Mouse (Mus musculus): ENCODE measurements around the gene Klhdc7b. TPM values are rescaled to one million over a fixed set of nuclear protein-coding genes. Genes with fewer than 3 reads are reported as not detected.

The Klhdc7b gene
- polyA plus RNA-seq, 1 experiment from 2014 or later = not detected

DNA sequence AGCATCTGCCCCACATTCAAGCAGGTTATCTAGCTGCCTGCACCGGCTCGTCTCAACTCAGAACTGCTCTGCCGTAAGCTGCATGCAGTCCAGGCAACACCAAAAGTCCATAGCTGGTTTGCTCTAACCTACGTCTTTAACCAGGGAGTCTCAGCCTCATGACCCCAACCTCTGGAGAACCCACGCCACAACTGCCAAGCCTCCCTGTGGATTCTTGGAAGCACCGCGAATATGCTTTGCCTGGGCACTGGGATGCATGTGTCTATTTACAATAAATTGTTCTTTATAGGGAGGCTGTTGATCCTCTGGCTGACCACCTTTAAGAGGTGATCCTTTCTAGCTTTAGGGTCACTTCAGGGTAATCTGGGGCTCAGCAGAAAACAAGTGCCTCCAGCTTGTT is 12.2 kb upstream of the Klhdc7b start:
- Histone ChIP-seq H3K4me1 (ENCODE audit: control insufficient read depth, low read depth, low read length) (peaks cover 17% of the 10 kb centered on the region), H3K9ac (ENCODE audit: low read depth, low read length) (no peak overlapping the region), H3K36me3 (ENCODE audit: control insufficient read depth, insufficient read depth) (peaks cover 50% of the 10 kb centered on the region), H3K4me2 (ENCODE audit: low read depth, low read length) (peak overlapping the region; percentile 100), H3K4me3 (ENCODE audit: low read depth, low read length) (peak overlapping the region; percentile 82; the same call in 1 of the 2 replicates), H3K27me3 (ENCODE audit: control insufficient read depth, insufficient read depth, low read depth, low read length) (peaks cover 13% of the 10 kb centered on the region), H3K9me3 (replicated peaks; ENCODE audit: control insufficient read depth, low read length) (no peaks in the 10 kb centered on the region), H3K27ac (ENCODE audit: low read length) (peak overlapping the region; percentile 19; the same call in 1 of the 2 replicates)
- ATAC-seq (ENCODE audit: low read depth) = no peak
- WGBS (ENCODE audit: insufficient replicate concordance) = 79% methylated on average over 7 of the region's 7 CpGs

- Histone ChIP-seq H3K9me3 (replicated peaks; ENCODE audit: control insufficient read depth, low read length) (no peaks in the 10 kb centered on the region), H3K27me3 (ENCODE audit: control insufficient read depth, insufficient read depth, low read depth, low read length) (peaks cover 19% of the 10 kb centered on the region), H3K4me1 (ENCODE audit: control insufficient read depth, low read depth, low read length) (peaks cover 20% of the 10 kb centered on the region), H3K4me2 (ENCODE audit: low read depth, low read length) (peak overlapping the region; percentile 100), H3K4me3 (ENCODE audit: low read depth, low read length) (peak overlapping the region; percentile 82), H3K36me3 (ENCODE audit: control insufficient read depth, insufficient read depth) (peaks cover 44% of the 10 kb centered on the region), H3K9ac (ENCODE audit: low read depth, low read length) (peak overlapping the region; percentile 80), H3K27ac (ENCODE audit: low read length) (peak overlapping the region; percentile 90)
- 2% methylated on average over 35 of the region's 35 CpGs for WGBS (ENCODE audit: insufficient replicate concordance)
- ATAC-seq (ENCODE audit: low read depth) = peak; percentile 85
Observed at GRCm38 (mm10) chr15:89373027-89373761, 11.5 kb upstream of the Klhdc7b start.

DNA sequence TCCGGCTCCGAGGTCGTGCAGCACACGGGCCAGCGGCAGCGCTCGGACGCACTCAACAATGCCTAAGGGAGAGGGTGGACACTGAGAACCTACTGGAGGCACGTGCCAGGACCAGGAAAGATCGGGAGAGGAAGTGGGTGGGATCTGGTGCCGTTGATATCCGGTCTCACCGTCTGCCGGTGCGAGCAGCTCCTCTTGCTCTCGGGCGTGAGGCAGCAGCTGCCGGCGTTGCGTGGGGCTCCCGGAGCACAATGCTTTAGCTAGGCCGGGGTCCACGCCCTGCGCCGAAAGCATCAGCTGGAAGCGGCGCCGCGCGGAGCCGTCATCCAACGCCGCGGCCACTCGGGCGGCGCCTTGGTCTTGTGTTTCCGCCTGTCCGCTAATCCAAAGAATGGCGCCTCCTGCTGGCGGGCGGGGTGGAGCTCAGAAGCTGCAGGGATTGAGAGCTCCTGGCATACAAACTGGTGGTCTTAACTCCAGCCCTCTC is 10.9 kb upstream of the Klhdc7b start, which contains the start of gene Sco2:
Gene Sco2, minus strand, starts transcription at position 85 of the 487 bp plus-strand sequence.
- under 1% methylated on average over 42 of the region's 42 CpGs for WGBS (ENCODE audit: insufficient replicate concordance)

GRCm38 (mm10) chr15:89374340-89374739 is 10.4 kb upstream of the Klhdc7b start:
- H3K27ac ChIP-seq (ENCODE audit: low read length) = peak overlapping the region; percentile 90; the same call in 1 of the 2 replicates
- no peaks in the 10 kb centered on the region for H3K9me3 ChIP-seq (replicated peaks; ENCODE audit: control insufficient read depth, low read length)
- H3K9ac ChIP-seq (ENCODE audit: low read depth, low read length) = peak overlapping the region; percentile 80
- H3K27me3 ChIP-seq (ENCODE audit: control insufficient read depth, insufficient read depth, low read depth, low read length) = peaks cover 31% of the 10 kb centered on the region
- peaks cover 32% of the 10 kb centered on the region for H3K36me3 ChIP-seq (ENCODE audit: control insufficient read depth, insufficient read depth)
- 57% methylated on average over 9 of the region's 9 CpGs for WGBS (ENCODE audit: insufficient replicate concordance)
- no peak for ATAC-seq (ENCODE audit: low read depth)
- H3K4me3 ChIP-seq (ENCODE audit: low read depth, low read length) = peak overlapping the region; percentile 82
- H3K4me2 ChIP-seq (ENCODE audit: low read depth, low read length) = peak overlapping the region; percentile 100
- peaks cover 31% of the 10 kb centered on the region for H3K4me1 ChIP-seq (ENCODE audit: control insufficient read depth, low read depth, low read length)

More for the DNA sequence above, 10.9 kb upstream of the Klhdc7b start, which contains the start of gene Sco2:
- Histone ChIP-seq H3K27me3 (ENCODE audit: control insufficient read depth, insufficient read depth, low read depth, low read length) (peaks cover 26% of the 10 kb centered on the region), H3K4me3 (ENCODE audit: low read depth, low read length) (peak within 1 kb of the TSS; percentile 82), H3K4me1 (ENCODE audit: control insufficient read depth, low read depth, low read length) (peaks cover 26% of the 10 kb centered on the region), H3K9ac (ENCODE audit: low read depth, low read length) (peak within 1 kb of the TSS; percentile 80), H3K27ac (ENCODE audit: low read length) (peak within 1 kb of the TSS; percentile 90), H3K36me3 (ENCODE audit: control insufficient read depth, insufficient read depth) (peaks cover 38% of the 10 kb centered on the region), H3K9me3 (replicated peaks; ENCODE audit: control insufficient read depth, low read length) (no peaks in the 10 kb centered on the region), H3K4me2 (ENCODE audit: low read depth, low read length) (peak within 1 kb of the TSS; percentile 100)
- ATAC-seq (ENCODE audit: low read depth) = peak; percentile 70

GRCm38 (mm10) chr15:89374801-89375534 is 9.7 kb upstream of the Klhdc7b start:
- Histone ChIP-seq H3K4me2 (ENCODE audit: low read depth, low read length) (no peak overlapping the region), H3K9ac (ENCODE audit: low read depth, low read length) (no peak overlapping the region), H3K36me3 (ENCODE audit: control insufficient read depth, insufficient read depth) (peaks cover 26% of the 10 kb centered on the region), H3K27me3 (ENCODE audit: control insufficient read depth, insufficient read depth, low read depth, low read length) (peaks cover 34% of the 10 kb centered on the region), H3K27ac (ENCODE audit: low read length) (no peak overlapping the region), H3K4me3 (ENCODE audit: low read depth, low read length) (no peak overlapping the region), H3K9me3 (replicated peaks; ENCODE audit: control insufficient read depth, low read length) (no peaks in the 10 kb centered on the region), H3K4me1 (ENCODE audit: control insufficient read depth, low read depth, low read length) (peaks cover 34% of the 10 kb centered on the region)
- ATAC-seq (ENCODE audit: low read depth) = no peak
- 79% methylated on average over 17 of the region's 17 CpGs for WGBS (ENCODE audit: insufficient replicate concordance)

- 70% methylated on average over 7 of the region's 7 CpGs for WGBS (ENCODE audit: insufficient replicate concordance)
- Histone ChIP-seq H3K36me3 (ENCODE audit: control insufficient read depth, insufficient read depth) (peaks cover 15% of the 10 kb centered on the region), H3K9me3 (replicated peaks; ENCODE audit: control insufficient read depth, low read length) (no peaks in the 10 kb centered on the region), H3K4me2 (ENCODE audit: low read depth, low read length) (no peak overlapping the region), H3K27me3 (ENCODE audit: control insufficient read depth, insufficient read depth, low read depth, low read length) (peaks cover 34% of the 10 kb centered on the region), H3K9ac (ENCODE audit: low read depth, low read length) (no peak overlapping the region), H3K27ac (ENCODE audit: low read length) (no peak overlapping the region), H3K4me3 (ENCODE audit: low read depth, low read length) (no peak overlapping the region), H3K4me1 (ENCODE audit: control insufficient read depth, low read depth, low read length) (peaks cover 34% of the 10 kb centered on the region)
- no peak for ATAC-seq (ENCODE audit: low read depth)
Observed at GRCm38 (mm10) chr15:89376040-89376439, 8.7 kb upstream of the Klhdc7b start.

- Histone ChIP-seq H3K4me1 (ENCODE audit: control insufficient read depth, low read depth, low read length) (peaks cover 34% of the 10 kb centered on the region), H3K4me2 (ENCODE audit: low read depth, low read length) (no peak within 1 kb of the TSS), H3K27me3 (ENCODE audit: control insufficient read depth, insufficient read depth, low read depth, low read length) (peaks cover 34% of the 10 kb centered on the region), H3K9me3 (replicated peaks; ENCODE audit: control insufficient read depth, low read length) (no peaks in the 10 kb centered on the region), H3K9ac (ENCODE audit: low read depth, low read length) (no peak within 1 kb of the TSS), H3K4me3 (ENCODE audit: low read depth, low read length) (no peak within 1 kb of the TSS), H3K36me3 (ENCODE audit: control insufficient read depth, insufficient read depth) (peaks cover 7% of the 10 kb centered on the region), H3K27ac (ENCODE audit: low read length) (no peak within 1 kb of the TSS)
- WGBS (ENCODE audit: insufficient replicate concordance) = 43% methylated on average over 16 of the region's 16 CpGs
- ATAC-seq (ENCODE audit: low read depth) = no peak
Observed at GRCm38 (mm10) chr15:89376957-89377356, 7.8 kb upstream of the Klhdc7b start, which contains the start of gene Tymp. Gene Tymp, minus strand, starts transcription at chr15:89377039.

DNA sequence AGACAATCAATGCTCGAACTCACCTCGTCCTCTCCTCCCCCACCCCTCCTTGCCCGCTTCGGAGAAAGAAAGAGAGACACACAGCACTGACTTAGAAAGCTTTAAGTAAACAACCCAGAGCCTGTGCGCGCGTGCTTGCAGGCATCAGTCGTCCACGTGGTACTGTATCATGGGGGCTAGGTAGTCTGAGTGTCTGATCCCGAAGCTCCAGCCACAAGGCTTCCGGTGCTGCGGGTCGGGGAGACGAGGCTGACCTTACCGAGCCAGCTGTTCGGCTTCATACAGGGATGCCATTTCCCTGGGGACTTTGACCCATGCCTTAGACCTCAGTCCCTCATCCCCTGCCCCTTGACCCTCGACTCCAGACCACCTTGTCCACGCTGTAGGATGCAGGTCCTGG is 7.4 kb upstream of the Klhdc7b start:
- Histone ChIP-seq H3K4me2 (ENCODE audit: low read depth, low read length) (no peak overlapping the region), H3K9ac (ENCODE audit: low read depth, low read length) (no peak overlapping the region)

More for the DNA sequence above, 7.4 kb upstream of the Klhdc7b start:
- H3K27ac ChIP-seq (ENCODE audit: low read length) = no peak overlapping the region
- peaks cover 34% of the 10 kb centered on the region for H3K27me3 ChIP-seq (ENCODE audit: control insufficient read depth, insufficient read depth, low read depth, low read length)
- WGBS (ENCODE audit: insufficient replicate concordance) = 14% methylated on average over 18 of the region's 18 CpGs
- no peak overlapping the region for H3K4me3 ChIP-seq (ENCODE audit: low read depth, low read length)
- H3K4me1 ChIP-seq (ENCODE audit: control insufficient read depth, low read depth, low read length) = peaks cover 34% of the 10 kb centered on the region
- no peak for ATAC-seq (ENCODE audit: low read depth)
- peaks cover 3% of the 10 kb centered on the region for H3K36me3 ChIP-seq (ENCODE audit: control insufficient read depth, insufficient read depth)
- H3K9me3 ChIP-seq (replicated peaks; ENCODE audit: control insufficient read depth, low read length) = no peaks in the 10 kb centered on the region

All from liver, embryonic 16.5 days (tissue).